Mouse (Mus musculus) limb, embryonic 14.5 days (tissue): Measurements from ENCODE around the gene Sp2. TPM values are rescaled to one million over a fixed set of nuclear protein-coding genes. Genes with fewer than 3 reads are reported as not detected.

ENCODE experiments used
- ATAC-seq: fragments of 200-750 bp; cut with Nextera tagmentation; 2 replicates; pipeline ENCODE4 v1.8.0; 2017; ENCODE audit warnings: low read depth, moderate number of reproducible peaks, moderate TSS enrichment; ENCODE audit not compliant: low FRiP score
- DNase-seq: peaks from one replicate; pipeline ENCODE4 v3.0.0-alpha.2; 2015; ENCODE audit warnings: low spot score
- H3K27ac ChIP-seq: fragments of 300-500 bp; sonication (generic); replicated peaks from 2 replicates; pipeline ENCODE4 v1.5.1; 2014; ENCODE audit warnings: low read depth, mild to moderate bottlenecking, low read length, moderate library complexity, mixed read lengths
- H3K27me3 ChIP-seq: fragments of 300-500 bp; sonication (generic); 2 replicates; pipeline ENCODE4 v1.6.1; 2014; ENCODE audit warnings: low read length, mixed read lengths; ENCODE audit not compliant: control insufficient read depth, insufficient read depth
- H3K36me3 ChIP-seq: fragments of 300-500 bp; sonication (generic); 2 replicates; pipeline ENCODE4 v1.6.1; 2014; ENCODE audit warnings: mild to moderate bottlenecking, low read length, moderate library complexity, mixed read lengths; ENCODE audit not compliant: control insufficient read depth, insufficient read depth
- H3K4me1 ChIP-seq: fragments of 300-500 bp; sonication (generic); 2 replicates; pipeline ENCODE4 v1.6.1; 2014; ENCODE audit warnings: antibody characterized with exemption, low read length, mixed read lengths; ENCODE audit not compliant: control insufficient read depth, insufficient read depth
- H3K4me2 ChIP-seq: fragments of 300-500 bp; sonication (generic); replicated peaks from 2 replicates; pipeline ENCODE4 v1.6.1; 2014; ENCODE audit warnings: low read depth, mild to moderate bottlenecking, low read length, moderate library complexity; ENCODE audit not compliant: severe bottlenecking
- H3K4me3 ChIP-seq: fragments of 300-500 bp; sonication (generic); replicated peaks from 2 replicates; pipeline ENCODE4 v1.5.1; 2014; ENCODE audit warnings: low read length
- H3K9ac ChIP-seq: fragments of 300-500 bp; sonication (generic); 2 replicates; pipeline ENCODE4 v1.6.1; 2014; ENCODE audit warnings: mild to moderate bottlenecking, low read depth, low read length, moderate library complexity; ENCODE audit not compliant: severe bottlenecking
- H3K9me3 ChIP-seq: fragments of 300-500 bp; sonication (generic); 2 replicates; pipeline ENCODE4 v1.6.1; 2016; ENCODE audit warnings: low read length; ENCODE audit not compliant: control insufficient read depth
- POLR2A ChIP-seq: fragments of 200-500 bp; IDR thresholded peaks from 2 replicates; pipeline ENCODE4 v1.8.0; 2012; ENCODE audit warnings: inconsistent platforms, mild to moderate bottlenecking, moderate library complexity, borderline replicate concordance; ENCODE audit not compliant: insufficient read depth, insufficient read length; ENCODE audit errors: extremely low read depth
- WGBS: fragments of 180-500 bp; shearing (Covaris S2); extraction: QIAGEN DNeasy Blood & Tissue Kit; methylation state at CpG from one replicate; pipeline ENCODE4 v1.1.7; 2014; 5-methylcytosine and 5-hydroxymethylcytosine counted together
- polyA plus RNA-seq, 2 experiments: library from polyadenylated mRNA; depleted of rRNA in 1 of 2; stranded (reverse) in 1 of 2; unstranded in 1 of 2; fragments of >200 nt; fragmentation: Nextera tagmentation in 1 of 2; extraction: Ambion mirVana in 1 of 2; gene quantifications; 2 replicates each; pipeline versions ENCODE4 v1.2.1 to v1.2.3; 2012 to 2014

Gene Sp2
- polyA plus RNA-seq, 2 experiments = 16.0 to 17.1 TPM

DNA sequence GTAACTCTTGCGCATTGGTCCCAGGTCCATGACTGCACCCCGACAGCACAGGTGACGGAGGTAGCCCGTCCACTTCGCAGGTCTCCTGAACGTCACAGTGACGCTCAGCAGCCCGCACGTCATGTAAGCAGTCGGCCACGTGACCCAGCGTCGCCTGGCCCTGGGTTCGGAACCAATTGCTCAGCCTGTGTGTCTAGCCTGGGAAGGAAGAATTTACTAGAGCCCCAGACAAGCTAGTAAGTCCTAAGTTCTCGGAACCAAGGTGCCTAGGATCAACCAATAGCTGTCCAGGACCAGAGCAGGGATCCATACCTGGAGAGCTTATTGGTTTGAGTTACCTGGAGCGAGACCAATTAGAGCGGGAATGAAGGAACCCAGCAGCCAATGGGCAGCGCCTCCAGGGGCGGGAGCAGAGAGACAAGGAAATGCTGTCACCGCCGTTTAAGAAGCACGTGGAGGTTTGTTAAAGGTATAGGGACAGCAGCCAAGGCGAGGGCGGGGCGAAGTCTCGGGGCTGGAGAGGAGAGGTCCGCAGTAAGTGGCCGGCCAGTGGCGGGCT lies 38.9 kb downstream of the Sp2 start, which contains the start of gene Pnpo:
Gene Pnpo (minus strand): TSS at position 241 of the 559 bp plus-strand sequence.
- Histone ChIP-seq H3K4me3 (peak within 1 kb of the TSS; percentile 52), H3K4me2 (peak within 1 kb of the TSS; percentile 94), H3K36me3 (no peaks in the 10 kb centered on the region), H3K4me1 (peaks cover 8% of the 10 kb centered on the region), H3K27me3 (no peaks in the 10 kb centered on the region), H3K9ac (peak within 1 kb of the TSS; percentile 60), H3K9me3 (no peaks in the 10 kb centered on the region), H3K27ac (0 out of 2 replicates have a peak within 1 kb of the TSS, but pooled peaks have one; percentile 5)
- WGBS = under 1% methylated on average over 29 of the region's 29 CpGs
- peak; percentile 96 for DNase-seq
- TF ChIP-seq POLR2A = no peak
- peak; percentile 98 for ATAC-seq

- Histone ChIP-seq H3K4me2 (no peak overlapping the region), H3K4me3 (no peak overlapping the region), H3K27ac (no peak overlapping the region), H3K27me3 (no peaks in the 10 kb centered on the region), H3K36me3 (no peaks in the 10 kb centered on the region), H3K9me3 (no peaks in the 10 kb centered on the region), H3K9ac (no peak overlapping the region), H3K4me1 (peaks cover 8% of the 10 kb centered on the region)
- DNase-seq = no peak
- 80% methylated on average over 6 of the region's 6 CpGs for WGBS
- no peak for TF ChIP-seq POLR2A
- no peak for ATAC-seq
These were observed 40.7 kb downstream of the Sp2 start for GRCm38 (mm10) chr11:96941989-96942590.

DNA sequence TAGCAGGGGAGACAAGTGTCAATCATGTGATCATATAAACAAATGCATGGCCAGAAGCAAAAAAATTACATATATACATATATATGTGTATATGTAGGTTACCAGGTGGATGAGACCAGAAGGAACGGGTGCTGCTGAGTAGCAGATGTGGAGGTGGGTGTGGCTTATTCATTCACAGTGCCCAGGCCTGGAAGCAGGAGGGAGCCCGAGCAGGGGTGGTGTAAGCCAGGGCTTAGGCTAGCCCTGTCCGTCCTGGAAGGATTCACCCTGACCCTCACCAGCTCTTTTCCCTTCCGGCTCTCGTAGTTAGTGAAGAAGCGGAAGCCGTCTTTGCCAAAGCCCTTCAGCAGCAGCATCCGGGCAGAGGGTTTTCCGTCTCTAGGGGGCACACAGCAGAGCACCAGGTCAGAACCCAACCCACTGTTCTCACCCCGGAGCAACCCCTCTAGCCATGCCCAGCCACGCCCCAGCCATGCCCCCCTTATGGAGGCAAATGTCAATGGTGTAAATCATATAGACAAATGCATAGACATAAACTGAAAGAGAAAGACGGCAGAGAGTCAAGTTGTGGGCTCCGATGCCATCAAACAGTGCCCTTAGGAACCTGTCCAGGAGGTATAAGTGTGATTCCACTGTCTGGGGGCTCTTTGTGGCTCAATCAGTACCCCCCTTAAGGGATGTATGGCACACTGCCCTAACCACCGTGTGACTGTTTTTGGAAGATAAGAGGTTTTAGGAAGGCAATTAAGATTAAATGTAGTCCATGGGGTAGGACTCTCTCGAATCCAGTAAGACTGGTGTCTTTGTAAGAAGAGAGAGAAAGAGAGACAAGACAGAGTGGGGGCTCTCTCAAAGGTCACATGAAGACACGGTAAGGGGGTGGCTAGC lies 41.9 kb downstream of the Sp2 start:
- H3K9ac ChIP-seq = no peak overlapping the region
- no peak overlapping the region for H3K27ac ChIP-seq
- H3K4me3 ChIP-seq = no peak overlapping the region
- no peak for TF ChIP-seq POLR2A
- 77% methylated on average over 16 of the region's 16 CpGs for WGBS
- H3K4me1 ChIP-seq = peaks cover 8% of the 10 kb centered on the region
- no peaks in the 10 kb centered on the region for H3K36me3 ChIP-seq
- no peaks in the 10 kb centered on the region for H3K9me3 ChIP-seq
- DNase-seq (no peak), ATAC-seq (no peak)
- no peak overlapping the region for H3K4me2 ChIP-seq
- H3K27me3 ChIP-seq = no peaks in the 10 kb centered on the region

GRCm38 (mm10) chr11:96938426-96938800 lies 44.3 kb downstream of the Sp2 start:
- TF ChIP-seq POLR2A = no peak
- 82% methylated on average over 6 of the region's 6 CpGs for WGBS

More at GRCm38 (mm10) chr11:96938426-96938800, 44.3 kb downstream of the Sp2 start:
- ATAC-seq (no peak), DNase-seq (no peak)
- H3K27ac ChIP-seq = no peak overlapping the region
- H3K4me2 ChIP-seq = no peak overlapping the region
- no peaks in the 10 kb centered on the region for H3K27me3 ChIP-seq
- H3K9me3 ChIP-seq = no peaks in the 10 kb centered on the region
- H3K4me3 ChIP-seq = no peak overlapping the region
- peaks cover 2% of the 10 kb centered on the region; the same call in 1 of the 2 replicates for H3K4me1 ChIP-seq
- H3K9ac ChIP-seq = no peak overlapping the region
- no peaks in the 10 kb centered on the region for H3K36me3 ChIP-seq
